Mouse (Mus musculus) midbrain, embryonic 10.5 days (tissue): ENCODE measurements at regions not wholly inside any gene's neighbourhood (a gene's known extent, or its start where the extent isn't known, plus 50 kb on each side); places are given as distances from the start of the nearest gene placed in this dataset.

Source experiments
- DNase-seq: peaks from one replicate; pipeline ENCODE4 v3.0.0-alpha.2; 2017; ENCODE audit warnings: low spot score
- H3K27ac ChIP-seq: fragments of 300-500 bp; sonication (generic); replicated peaks from 2 replicates; pipeline ENCODE4 v1.5.1; 2016; ENCODE audit warnings: mild to moderate bottlenecking
- H3K27me3 ChIP-seq: fragments of 300-500 bp; sonication (generic); 2 replicates; pipeline ENCODE4 v1.6.1; 2016; ENCODE audit warnings: low read depth, mild to moderate bottlenecking; ENCODE audit not compliant: poor library complexity, severe bottlenecking
- H3K36me3 ChIP-seq: fragments of 300-500 bp; sonication (generic); 2 replicates; pipeline ENCODE4 v1.6.1; 2016; ENCODE audit warnings: mild to moderate bottlenecking, moderate library complexity
- H3K4me1 ChIP-seq: fragments of 300-500 bp; sonication (generic); 2 replicates; pipeline ENCODE4 v1.6.1; 2016
- H3K4me3 ChIP-seq: fragments of 300-500 bp; sonication (generic); 2 replicates; pipeline ENCODE4 v1.5.1; 2016; ENCODE audit warnings: mild to moderate bottlenecking, moderate library complexity
- H3K9me3 ChIP-seq: fragments of 300-500 bp; sonication (generic); replicated peaks from 2 replicates; pipeline ENCODE4 v1.6.1; 2016; ENCODE audit warnings: mild to moderate bottlenecking
- WGBS: fragments of 180-500 bp; shearing (Covaris S2); methylation state at CpG from one replicate; pipeline ENCODE4 v1.1.7; 2016; 5-methylcytosine and 5-hydroxymethylcytosine counted together

- Histone ChIP-seq H3K4me3 (no peak overlapping the region), H3K27me3 (no peaks in the 10 kb centered on the region), H3K36me3 (no peaks in the 10 kb centered on the region), H3K9me3 (no peaks in the 10 kb centered on the region), H3K27ac (no peak overlapping the region), H3K4me1 (no peaks in the 10 kb centered on the region)
- 90% methylated on average over 14 of the region's 14 CpGs for whole genome bisulfite sequencing
- DNase-seq, result no peak
Observed at GRCm38 (mm10) chr14:33832650-33833319, 90.6 kb upstream of the Gdf10 start.

DNA sequence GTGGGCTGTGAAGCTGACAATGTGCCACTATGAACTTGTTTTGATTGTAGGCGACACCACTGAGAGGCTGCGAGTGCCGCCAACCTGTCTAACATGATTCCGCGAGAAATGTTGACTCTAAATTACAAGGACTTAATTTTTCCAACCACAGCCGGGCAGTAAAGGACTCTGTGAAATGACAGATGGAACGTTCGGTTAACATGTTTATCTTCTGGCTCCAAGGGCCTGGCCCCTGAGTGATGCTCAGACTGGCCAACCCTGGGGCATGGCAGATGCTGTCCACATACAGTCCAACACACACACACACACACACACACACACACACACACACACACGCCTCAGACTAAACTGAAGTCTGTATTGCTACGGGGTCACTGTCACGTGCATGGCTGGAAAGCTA lies 87.0 kb upstream of the Gdf10 start:
- H3K36me3 ChIP-seq, result no peaks in the 10 kb centered on the region
- no peak overlapping the region for H3K4me3 ChIP-seq
- no peaks in the 10 kb centered on the region for H3K27me3 ChIP-seq
- WGBS, result 90% methylated on average over 11 of the region's 11 CpGs
- no peak for DNase-seq
- H3K9me3 ChIP-seq, result no peaks in the 10 kb centered on the region
- H3K27ac ChIP-seq, result no peak overlapping the region
- no peaks in the 10 kb centered on the region for H3K4me1 ChIP-seq

DNA sequence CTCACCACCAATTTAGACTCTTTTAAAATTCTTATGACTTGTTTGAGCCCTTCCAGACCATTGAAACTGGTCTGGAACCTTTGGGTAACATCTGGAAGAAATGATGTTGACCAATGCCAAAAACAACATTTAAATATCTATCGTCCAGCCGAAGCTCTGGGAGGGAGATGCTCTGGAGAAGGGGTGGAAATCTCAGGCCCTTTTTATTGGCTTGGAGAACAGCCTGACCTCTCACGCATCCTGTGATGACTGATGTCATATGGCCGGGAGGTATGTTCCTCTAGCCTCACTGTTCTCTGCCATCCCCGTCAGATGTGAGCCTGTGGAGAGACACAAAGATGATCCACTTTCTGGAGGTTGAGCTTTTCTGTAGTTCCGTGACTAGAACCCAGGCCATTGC lies 81.6 kb upstream of the Gdf10 start:
- DNase-seq, result no peak
- H3K4me3 ChIP-seq, result no peak overlapping the region
- H3K9me3 ChIP-seq, result no peaks in the 10 kb centered on the region
- H3K4me1 ChIP-seq, result no peaks in the 10 kb centered on the region
- H3K27ac ChIP-seq, result no peak overlapping the region
- H3K27me3 ChIP-seq, result no peaks in the 10 kb centered on the region
- H3K36me3 ChIP-seq, result no peaks in the 10 kb centered on the region
- WGBS, result 87% methylated on average over 6 of the region's 6 CpGs

GRCm38 (mm10) chr14:33853499-33853898 lies 69.9 kb upstream of the Gdf10 start:
- DNase-seq, result no peak
- Histone ChIP-seq H3K36me3 (no peaks in the 10 kb centered on the region), H3K9me3 (no peaks in the 10 kb centered on the region), H3K4me1 (no peaks in the 10 kb centered on the region), H3K4me3 (no peak overlapping the region), H3K27me3 (no peaks in the 10 kb centered on the region), H3K27ac (no peak overlapping the region)
- WGBS, result 84% methylated on average over 3 of the region's 3 CpGs

DNA sequence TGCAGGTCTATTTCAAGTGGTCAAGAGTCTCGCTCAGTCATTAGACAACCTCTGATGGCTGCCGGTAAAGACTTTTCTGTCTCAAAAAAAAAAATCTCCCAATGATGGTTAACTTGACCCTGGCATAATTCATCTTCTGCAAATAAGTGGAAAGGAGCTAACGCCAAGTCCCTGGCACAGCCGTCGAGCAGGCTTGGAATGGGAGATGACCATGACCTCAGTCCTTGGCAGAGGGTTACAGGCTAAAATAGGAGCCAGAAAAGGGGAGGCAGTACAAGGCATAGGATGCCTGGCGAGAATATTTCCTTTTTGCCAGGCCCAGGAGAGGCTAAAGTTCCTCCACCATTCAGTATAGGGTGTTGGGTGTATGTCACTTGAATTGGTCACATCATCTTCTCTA lies 69.2 kb upstream of the Gdf10 start:
- Histone ChIP-seq H3K4me1 (no peaks in the 10 kb centered on the region), H3K27ac (no peak overlapping the region), H3K9me3 (no peaks in the 10 kb centered on the region), H3K4me3 (no peak overlapping the region), H3K36me3 (no peaks in the 10 kb centered on the region), H3K27me3 (no peaks in the 10 kb centered on the region)
- DNase-seq, result no peak
- 90% methylated on average over 6 of the region's 6 CpGs for WGBS

DNA sequence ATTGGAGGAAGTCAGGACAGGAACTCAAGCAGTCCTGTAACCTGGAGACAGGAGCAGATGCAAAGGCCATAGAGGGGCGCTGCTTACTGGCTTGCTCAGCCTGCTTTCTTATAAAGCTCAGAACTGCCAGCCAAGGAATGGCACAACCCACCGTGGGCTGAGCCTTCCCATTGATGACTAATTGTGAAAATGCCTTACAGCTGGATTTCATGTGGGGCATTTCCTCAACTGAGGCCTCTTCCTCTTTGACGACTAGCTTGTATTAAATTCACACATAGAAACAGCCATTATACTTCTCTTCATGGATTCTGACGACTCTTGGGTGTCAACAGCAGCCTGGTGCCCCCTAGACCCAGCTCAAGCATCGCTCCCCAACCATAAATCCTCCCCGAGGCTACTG lies 66.4 kb upstream of the Gdf10 start:
- no peak overlapping the region for H3K4me3 ChIP-seq

GRCm38 (mm10) chr14:33864796-33865195 lies 58.6 kb upstream of the Gdf10 start:
- WGBS, result 83% methylated on average over 1 of the region's 1 CpGs
- Histone ChIP-seq H3K4me1 (no peaks in the 10 kb centered on the region), H3K4me3 (no peak overlapping the region), H3K36me3 (no peaks in the 10 kb centered on the region), H3K27me3 (no peaks in the 10 kb centered on the region), H3K9me3 (peaks cover 4% of the 10 kb centered on the region; the same call in 1 of the 2 replicates), H3K27ac (no peak overlapping the region)
- DNase-seq, result no peak

More for the DNA sequence above, 66.4 kb upstream of the Gdf10 start:
- no peaks in the 10 kb centered on the region for H3K27me3 ChIP-seq
- H3K4me1 ChIP-seq, result no peaks in the 10 kb centered on the region
- 77% methylated on average over 6 of the region's 6 CpGs for WGBS
- no peak for DNase-seq
- no peak overlapping the region for H3K27ac ChIP-seq
- no peaks in the 10 kb centered on the region for H3K36me3 ChIP-seq
- H3K9me3 ChIP-seq, result no peaks in the 10 kb centered on the region

DNA sequence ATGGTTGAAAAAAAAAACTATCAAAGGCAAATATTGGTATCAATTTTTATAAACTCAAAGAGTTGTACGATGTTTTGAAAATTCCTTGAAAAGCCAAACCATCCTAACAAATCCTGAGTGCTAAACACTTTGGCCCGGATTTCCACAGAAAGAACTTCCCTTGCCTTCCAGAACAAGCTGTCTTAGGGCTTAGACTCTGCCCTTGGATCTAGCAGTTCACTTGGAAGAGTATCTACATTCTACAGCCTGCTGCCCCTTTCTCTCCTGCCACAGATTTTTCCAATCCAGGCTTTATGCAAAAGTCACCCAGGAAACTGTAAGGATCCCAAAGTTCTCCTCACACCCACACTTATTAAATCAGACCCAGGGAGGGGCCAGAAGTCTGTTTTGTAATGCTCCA lies 57.6 kb upstream of the Gdf10 start:
- H3K27ac ChIP-seq, result no peak overlapping the region
- no peaks in the 10 kb centered on the region for H3K4me1 ChIP-seq
- no peak overlapping the region for H3K4me3 ChIP-seq
- WGBS, result 79% methylated on average over 2 of the region's 2 CpGs
- no peaks in the 10 kb centered on the region for H3K27me3 ChIP-seq
- DNase-seq, result no peak
- H3K36me3 ChIP-seq, result no peaks in the 10 kb centered on the region
- peaks cover 4% of the 10 kb centered on the region; the same call in 1 of the 2 replicates for H3K9me3 ChIP-seq

GRCm38 (mm10) chr14:33867674-33868073 lies 55.7 kb upstream of the Gdf10 start:
- H3K4me1 ChIP-seq, result no peaks in the 10 kb centered on the region
- no peak overlapping the region for H3K27ac ChIP-seq
- no peaks in the 10 kb centered on the region for H3K36me3 ChIP-seq
- DNase-seq, result no peak
- H3K27me3 ChIP-seq, result no peaks in the 10 kb centered on the region
- peaks cover 4% of the 10 kb centered on the region; the same call in 1 of the 2 replicates for H3K9me3 ChIP-seq
- WGBS, result 86% methylated on average over 3 of the region's 3 CpGs
- no peak overlapping the region for H3K4me3 ChIP-seq
